Mouse (Mus musculus) brain, embryonic 18.5 days (tissue): ENCODE measurements at regions not wholly inside any gene's neighbourhood (a gene's known extent, or its start where the extent isn't known, plus 50 kb on each side); places are given as distances from the start of the nearest gene placed in this dataset.

Experiments used
- DNase-seq: peaks from one replicate; pipeline ENCODE4 v3.0.0-alpha.2; 2012; ENCODE audit warnings: low read depth, low spot score

DNA sequence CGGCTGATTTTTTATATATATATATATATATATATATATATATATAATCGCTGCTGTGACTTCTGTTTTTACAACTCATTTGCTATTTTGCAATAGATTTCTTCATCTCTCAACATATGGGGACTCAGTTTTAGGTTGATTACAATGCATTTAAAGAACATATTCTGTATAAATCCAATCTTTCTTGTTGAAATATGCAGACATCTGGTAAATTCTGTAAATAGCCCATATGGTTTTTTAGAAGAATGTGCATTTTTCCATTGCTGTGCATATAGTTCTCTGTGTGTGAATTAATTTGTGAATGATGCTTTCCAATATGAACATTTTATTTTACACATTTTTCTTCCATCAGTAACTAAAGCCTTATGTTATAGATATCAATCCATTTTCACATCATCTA, 457.2 kb upstream of the Edil3 start:
- DNase-seq: peak; percentile 24
